Mouse (Mus musculus): ENCODE measurements around the gene Dph3.

The Dph3 gene

GRCm38 (mm10) chr14:32084761-32085485 lies 606 bp downstream of the Dph3 start, which contains the start of gene Oxnad1:
Gene Oxnad1, plus strand, starts transcription at chr14:32085374.
- DNase-seq = no peak

- DNase-seq = no peak
Measured at GRCm38 (mm10) chr14:32083466-32083865, 2.1 kb downstream of the Dph3 start.

DNA sequence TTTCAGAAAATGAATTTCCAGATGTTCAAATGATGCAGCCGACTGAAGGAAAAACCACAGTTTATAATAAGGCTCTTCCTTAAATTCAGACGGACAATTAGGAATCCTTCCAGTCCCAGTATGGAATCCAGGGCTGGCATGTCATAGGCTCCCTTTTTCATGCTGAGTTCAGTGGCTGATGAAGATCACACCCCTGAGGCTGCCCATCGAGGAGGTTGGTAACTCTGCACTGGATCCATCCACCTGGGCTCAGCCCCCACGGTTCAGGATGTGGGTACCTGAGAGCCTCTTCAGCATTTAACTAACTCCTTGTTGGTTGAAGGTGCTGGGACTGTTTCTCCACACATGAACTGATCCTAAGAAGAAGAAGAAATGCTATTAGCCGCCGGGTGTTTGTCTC lies 2.6 kb downstream of the Dph3 start:
- DNase-seq = no peak

- DNase-seq = no peak
Measured at GRCm38 (mm10) chr14:32081026-32081425, 4.5 kb downstream of the Dph3 start.

- DNase-seq = peak; percentile 91
Measured at GRCm38 (mm10) chr14:32076896-32077575, 8.5 kb downstream of the Dph3 start.

GRCm38 (mm10) chr14:32073901-32074300 lies 11.6 kb downstream of the Dph3 start:
- peak; percentile 46 to 56 for DNase-seq

DNA sequence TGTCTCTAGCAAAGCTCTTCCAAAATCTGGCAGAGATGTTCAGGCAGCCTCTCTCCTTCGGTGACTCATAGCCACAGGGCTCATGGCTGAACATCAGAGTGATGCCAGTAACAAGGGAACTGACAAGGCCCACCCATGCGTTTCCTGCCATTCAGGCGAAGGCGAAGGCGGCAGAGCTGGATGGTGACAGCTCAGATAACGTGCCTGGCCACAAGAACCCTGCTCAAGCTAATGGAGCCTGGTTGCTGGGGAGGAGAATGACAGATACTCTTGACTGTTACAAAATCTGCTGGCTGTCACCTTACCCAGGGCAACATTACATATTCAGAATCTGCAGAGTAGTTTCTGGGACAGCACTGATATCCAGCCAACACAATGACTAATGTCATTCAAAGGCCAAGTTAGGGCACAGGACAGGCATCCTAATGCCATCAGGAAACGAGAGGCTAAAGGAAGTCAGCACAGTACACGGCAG lies 12.3 kb downstream of the Dph3 start:
- DNase-seq = peak; percentile 51 to 66

DNA sequence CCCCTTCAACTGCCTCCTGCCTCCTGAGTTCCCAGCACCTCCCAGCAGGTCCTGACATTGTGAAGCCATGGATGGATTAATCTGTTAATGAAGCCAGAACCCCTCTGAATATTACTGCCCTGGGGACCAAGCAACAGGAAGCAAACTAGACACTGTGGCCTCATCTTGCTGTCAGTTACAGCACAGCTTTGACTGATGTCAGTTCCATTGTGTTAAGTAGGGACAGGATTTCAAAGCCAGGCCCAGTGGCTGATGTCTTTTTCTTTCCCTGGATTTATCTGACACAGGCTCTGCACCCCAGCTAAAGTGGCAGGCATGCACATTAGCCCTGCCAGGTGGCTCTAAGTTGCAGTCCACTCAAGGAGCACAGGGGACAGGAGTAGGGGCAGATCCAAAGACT lies 12.7 kb downstream of the Dph3 start:
- DNase-seq = no peak

- no peak for DNase-seq
Measured at GRCm38 (mm10) chr14:32061398-32061797, 24.1 kb downstream of the Dph3 start.

GRCm38 (mm10) chr14:32057664-32058063 lies 27.9 kb downstream of the Dph3 start:
- no peak for DNase-seq

GRCm38 (mm10) chr14:32056675-32057074 lies 28.9 kb downstream of the Dph3 start:
- peak; percentile 61 to 76 for DNase-seq

GRCm38 (mm10) chr14:32055781-32056180 lies 29.7 kb downstream of the Dph3 start:
- no peak for DNase-seq

DNA sequence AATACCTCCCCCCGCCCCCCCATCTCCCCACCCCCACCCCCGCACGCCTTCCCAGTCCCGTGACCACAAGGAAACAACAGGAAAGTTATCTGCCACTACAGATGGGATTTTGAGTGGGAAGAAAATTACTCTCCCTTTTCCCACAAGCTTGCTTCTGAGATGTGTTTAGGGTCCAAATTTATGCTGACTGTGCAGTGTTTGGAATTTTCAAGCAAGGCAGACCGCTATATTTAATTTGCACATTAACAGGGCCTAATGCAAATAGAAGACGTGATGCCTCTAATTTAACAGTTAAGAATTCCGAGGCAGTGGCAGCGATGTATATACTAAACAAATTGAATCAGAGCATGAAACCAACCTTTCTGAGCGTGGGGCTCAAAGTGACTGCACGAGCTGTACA lies 30.7 kb downstream of the Dph3 start:
- no peak for DNase-seq

DNA sequence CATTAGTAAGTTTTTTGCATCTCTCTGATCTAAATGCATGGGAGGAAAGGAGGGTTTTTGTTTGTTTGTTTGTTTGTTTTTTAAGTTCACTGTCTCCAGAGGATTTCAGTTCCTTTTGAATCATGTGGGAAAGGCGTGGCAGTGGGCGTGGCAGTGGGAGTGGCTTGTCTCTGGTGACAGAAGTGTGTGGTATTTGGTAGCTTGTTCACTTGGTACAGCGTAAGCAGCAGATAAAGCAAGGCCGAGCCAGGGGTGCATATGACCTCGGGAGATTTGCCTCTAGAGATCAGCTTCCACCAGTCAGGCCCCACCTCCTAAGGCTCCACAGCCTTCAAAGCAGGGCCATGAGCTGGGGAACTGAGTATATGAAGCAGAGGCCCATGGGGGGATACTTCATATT lies 31.6 kb downstream of the Dph3 start:
- DNase-seq = no peak

DNA sequence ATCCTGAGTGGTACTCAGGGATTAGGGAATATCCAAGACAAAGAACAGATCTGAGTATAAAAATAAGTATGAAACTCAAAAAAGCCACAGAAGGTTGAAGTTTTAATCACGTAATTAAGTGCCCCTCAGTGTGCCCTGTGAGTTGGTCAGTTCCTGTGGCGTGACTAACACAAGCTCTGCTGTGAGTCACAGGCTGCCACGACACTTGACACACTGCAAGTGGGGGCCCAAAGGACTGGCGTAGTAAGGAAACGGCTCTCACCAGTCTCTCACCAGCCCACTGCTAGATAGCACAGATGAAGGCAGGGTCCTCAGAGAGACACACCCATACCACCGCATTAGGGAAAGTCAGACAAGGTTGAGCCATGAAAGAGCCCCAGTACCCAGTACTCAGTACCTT lies 35.4 kb downstream of the Dph3 start:
- DNase-seq = no peak

GRCm38 (mm10) chr14:32046357-32046756 lies 39.2 kb downstream of the Dph3 start:
- no peak for DNase-seq

- DNase-seq = no peak
Measured at GRCm38 (mm10) chr14:32042108-32042507, 43.4 kb downstream of the Dph3 start.

GRCm38 (mm10) chr14:32037661-32038252 lies 47.8 kb downstream of the Dph3 start:
- no peak for DNase-seq

DNA sequence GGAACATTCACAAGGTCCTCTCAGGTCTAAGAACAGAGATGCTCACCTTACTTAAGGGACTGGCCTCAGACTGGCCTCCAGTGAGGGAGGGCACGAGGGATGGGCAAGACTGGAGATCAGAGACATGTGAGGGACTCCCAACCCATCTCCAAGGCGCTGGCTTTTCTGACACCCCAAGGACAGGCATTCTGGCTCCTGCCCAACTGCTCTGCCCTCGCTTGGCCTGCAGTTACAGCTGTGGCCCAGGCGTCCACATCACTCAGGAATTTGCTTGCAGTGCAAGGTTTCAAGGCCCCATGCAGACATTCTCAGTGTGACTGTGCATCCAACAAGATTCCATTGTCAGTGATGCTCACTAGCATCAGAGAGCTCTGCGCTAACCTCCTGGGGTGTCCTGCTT lies 49.0 kb downstream of the Dph3 start:
- no peak for DNase-seq

DNA sequence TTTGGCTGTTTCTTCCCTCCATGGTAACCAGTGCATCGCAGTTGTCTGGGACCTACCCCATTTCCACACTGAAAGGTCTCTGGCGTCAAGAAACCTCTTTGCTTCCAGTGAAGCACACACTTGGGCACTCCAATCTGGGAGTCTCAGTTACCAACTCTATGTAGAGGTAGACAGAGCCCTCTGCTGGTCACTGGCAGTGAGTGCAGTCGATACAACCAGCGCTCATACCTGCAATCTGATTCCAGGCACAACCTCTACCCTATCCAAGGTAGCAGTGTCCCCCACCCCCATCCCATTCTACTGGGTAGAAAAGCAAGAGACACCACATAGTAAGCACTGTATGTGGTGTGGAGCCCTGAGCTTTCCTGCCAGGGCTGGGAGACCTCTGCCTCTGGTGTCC lies 53.0 kb downstream of the Dph3 start:
- peak; percentile 88 to 89 for DNase-seq

All from cerebellum, postnatal 14 days (tissue).